ENCODE assay signal across 9 mouse cellular contexts in genomic region chr1:74091138-74091537, GRCm38 (mm10). TPM values are rescaled to one million over a fixed set of nuclear protein-coding genes. Genes with fewer than 3 reads are reported as not detected.
A peak's percentile ranks its signal among the peaks of the same experiment; 100 is the strongest.
DNase-seq lines count a peak whose midpoint lies in the region; ATAC-seq and TF ChIP-seq lines count a peak whose summit lies in the region.
"Had no signal": no experiment of that assay in that cellular context is flagged by ENCODE, and none has a peak within 500 bp of the region (broad histone marks: within the 10 kb centered on the region; RNA-seq: fewer than 3 reads in every experiment).

No protein-coding gene starts in this region.

- peak overlapping the region; percentile 55 for H3K4me2 ChIP-seq in heart, embryonic 12.5 days
- H3K4me2 ChIP-seq in heart, postnatal 0 days (ENCODE audit: low read depth, low read length): peak overlapping the region; percentile 26; the same call in 1 of the 2 replicates
- peak overlapping the region; percentile 51 for H3K4me2 ChIP-seq in liver, embryonic 11.5 days

- TF ChIP-seq EP300 in heart, postnatal 0 days (IDR thresholded peaks at IDR 0.05; ENCODE audit: low read depth): no peak

- H3K4me3 ChIP-seq in heart, embryonic 12.5 days: peak overlapping the region; percentile 32
- peak overlapping the region; percentile 21 for H3K4me3 ChIP-seq in heart, postnatal 0 days (ENCODE audit: low read depth, low read length)
- H3K4me3 ChIP-seq in liver, embryonic 11.5 days (ENCODE audit: low read depth, low read length): peak overlapping the region; percentile 31; the same call in 1 of the 2 replicates

- H3K9ac ChIP-seq in heart, embryonic 12.5 days: peak overlapping the region; percentile 44
- no peak overlapping the region for H3K9ac ChIP-seq in heart, postnatal 0 days (replicated peaks; ENCODE audit: low read depth, low read length)
- no peak overlapping the region for H3K9ac ChIP-seq in liver, embryonic 11.5 days (ENCODE audit: low read depth, low read length)

- ATAC-seq in heart, embryonic 12.5 days (ENCODE audit: insufficient number of reproducible peaks, low FRiP score): no peak
- ATAC-seq in heart, postnatal 0 days (ENCODE audit: insufficient read depth, low read depth): no peak
- no peak for ATAC-seq in liver, embryonic 11.5 days (replicated peaks; ENCODE audit: low FRiP score)

- H3K4me1 ChIP-seq in heart, embryonic 12.5 days (replicated peaks): peaks cover 68% of the 10 kb centered on the region
- H3K4me1 ChIP-seq in heart, postnatal 0 days (ENCODE audit: control insufficient read depth, insufficient read depth): peaks cover 42% of the 10 kb centered on the region
- H3K4me1 ChIP-seq in liver, embryonic 11.5 days (replicated peaks; ENCODE audit: control insufficient read depth, insufficient read depth, low read length): peaks cover 4% of the 10 kb centered on the region

- TF ChIP-seq CTCF in heart, postnatal 0 days (IDR thresholded peaks at IDR 0.05; ENCODE audit: low read depth): no peak

- WGBS in heart, embryonic 12.5 days: 25% methylated on average over 7 of the region's 7 CpGs
- 30% methylated on average over 7 of the region's 7 CpGs for WGBS in heart, postnatal 0 days
- WGBS in liver, embryonic 11.5 days: 34% methylated on average over 7 of the region's 7 CpGs

- H3K36me3 ChIP-seq in heart, embryonic 12.5 days: no peaks in the 10 kb centered on the region
- no peaks in the 10 kb centered on the region for H3K36me3 ChIP-seq in heart, postnatal 0 days (replicated peaks; ENCODE audit: control insufficient read depth, insufficient read depth, low read length)
- no peaks in the 10 kb centered on the region for H3K36me3 ChIP-seq in liver, embryonic 11.5 days (ENCODE audit: control insufficient read depth, insufficient read depth, low read length)

- DNase-seq in heart, adult 9 months (ENCODE audit: low spot score in 2 of 2): no peak
- DNase-seq in R1 (ENCODE audit: low read depth, low spot score): peak; percentile 35
- DNase-seq in heart, postnatal 0 days (ENCODE audit: low spot score): no peak
- DNase-seq in liver, embryonic 11.5 days (ENCODE audit: low spot score): no peak
- DNase-seq in right cerebral cortex, adult 2 months (ENCODE audit: low spot score in 2 of 2): no peak
- no peak for DNase-seq in urinary bladder, postnatal 14 days (ENCODE audit: low spot score)
- no peak for DNase-seq in layer of hippocampus, postnatal 36 days
- DNase-seq: right cerebral cortex, adult 18-20 months had no signal

- H3K27me3 ChIP-seq in heart, embryonic 12.5 days (replicated peaks): no peaks in the 10 kb centered on the region; the same call in 1 of the 2 replicates
- H3K27me3 ChIP-seq in heart, postnatal 0 days (ENCODE audit: control insufficient read depth, insufficient read depth, low read length): no peaks in the 10 kb centered on the region
- peaks cover 30% of the 10 kb centered on the region for H3K27me3 ChIP-seq in liver, embryonic 11.5 days (replicated peaks; ENCODE audit: control insufficient read depth, insufficient read depth, low read length)

- no peaks in the 10 kb centered on the region for H3K9me3 ChIP-seq in heart, embryonic 12.5 days (replicated peaks)
- H3K9me3 ChIP-seq in heart, postnatal 0 days (replicated peaks; ENCODE audit: control insufficient read depth, low read length): no peaks in the 10 kb centered on the region
- no peaks in the 10 kb centered on the region for H3K9me3 ChIP-seq in liver, embryonic 11.5 days (ENCODE audit: control insufficient read depth, low read length)

- H3K27ac ChIP-seq in heart, embryonic 12.5 days (ENCODE audit: poor library complexity, severe bottlenecking): peak overlapping the region; percentile 88
- peak overlapping the region; percentile 55 for H3K27ac ChIP-seq in heart, postnatal 0 days (ENCODE audit: low read depth)
- peak overlapping the region; percentile 58 for H3K27ac ChIP-seq in liver, embryonic 11.5 days (ENCODE audit: low read depth, low read length)

RNA-seq across cellular contexts. Expression of gene Tns1, which starts 33.1 kb away (rescaled TPM):
- polyA plus RNA-seq in heart, embryonic 12.5 days (2016; fragmentation: Nextera tagmentation; extraction: Ambion mirVana): 111 and 115 TPM in 2 replicates
- 458 and 512 TPM in 2 replicates for total RNA-seq in heart, postnatal 0 days (2014; rRNA removed; ENCODE audit: low replicate concordance)
- 108 and 125 TPM in 2 replicates for polyA plus RNA-seq in heart, postnatal 0 days (2015; fragmentation: Nextera tagmentation; extraction: Ambion mirVana)
- polyA plus RNA-seq in liver, embryonic 11.5 days (2014; fragmentation: Nextera tagmentation; extraction: Ambion mirVana): 19.4 and 20.4 TPM in 2 replicates
- total RNA-seq in layer of hippocampus, postnatal 36 days (2021): 10 to 100 TPM; 34.5 to 48.6 TPM

RNA-seq across cellular contexts. Expression of gene Rufy4, which starts 34.2 kb away (rescaled TPM):
- 0.28 and 0.36 TPM in 2 replicates for polyA plus RNA-seq in heart, embryonic 12.5 days (2016; fragmentation: Nextera tagmentation; extraction: Ambion mirVana)
- total RNA-seq in heart, postnatal 0 days (2014; rRNA removed; ENCODE audit: low replicate concordance): 0.58 TPM in 1 of 2 replicates, not detected in the other
- polyA plus RNA-seq in heart, postnatal 0 days (2015; fragmentation: Nextera tagmentation; extraction: Ambion mirVana): 0.37 and 0.52 TPM in 2 replicates
- 0.17 and 0.34 TPM in 2 replicates for polyA plus RNA-seq in liver, embryonic 11.5 days (2014; fragmentation: Nextera tagmentation; extraction: Ambion mirVana)
- not detected for total RNA-seq in layer of hippocampus, postnatal 36 days (2021)
